Mouse (Mus musculus): ENCODE results near the gene Fn3k.
A peak's percentile ranks its signal among the peaks of the same experiment; 100 is the strongest.

The Fn3k gene

GRCm38 (mm10) chr11:121451753-121452635 is 17.3 kb downstream of the Fn3k start, which contains the start of gene Tbcd:
Tbcd (plus strand) TSS chr11:121451949.
- peak; percentile 95 to 99 for DNase-seq (ENCODE audit: inconsistent age in 2 of 2, low spot score in 1 of 2)

DNA sequence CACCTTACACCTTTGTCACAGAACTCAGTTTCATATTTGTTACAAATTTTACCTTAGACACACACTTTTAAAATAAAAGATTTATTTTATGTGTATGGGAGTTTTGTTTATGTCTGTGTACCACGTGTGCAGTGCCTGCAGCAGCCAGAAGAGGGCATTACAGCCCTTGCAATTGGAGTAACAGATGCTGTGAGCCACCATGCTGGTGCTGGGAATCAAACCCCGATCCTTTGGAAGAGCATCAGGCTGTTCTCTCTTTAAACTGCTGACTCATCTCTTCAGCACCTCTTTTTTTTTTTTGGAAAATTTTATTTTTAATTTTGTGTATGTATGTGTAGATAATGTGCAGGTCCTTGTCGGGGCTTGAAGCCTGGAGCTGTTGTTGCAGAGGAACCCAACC is 23.2 kb downstream of the Fn3k start:
- DNase-seq (ENCODE audit: inconsistent age in 2 of 2, low spot score in 1 of 2), result no peak

- DNase-seq (ENCODE audit: inconsistent age in 2 of 2, low spot score in 1 of 2), result no peak
Observed at GRCm38 (mm10) chr11:121467408-121467807, 32.7 kb downstream of the Fn3k start.

DNA sequence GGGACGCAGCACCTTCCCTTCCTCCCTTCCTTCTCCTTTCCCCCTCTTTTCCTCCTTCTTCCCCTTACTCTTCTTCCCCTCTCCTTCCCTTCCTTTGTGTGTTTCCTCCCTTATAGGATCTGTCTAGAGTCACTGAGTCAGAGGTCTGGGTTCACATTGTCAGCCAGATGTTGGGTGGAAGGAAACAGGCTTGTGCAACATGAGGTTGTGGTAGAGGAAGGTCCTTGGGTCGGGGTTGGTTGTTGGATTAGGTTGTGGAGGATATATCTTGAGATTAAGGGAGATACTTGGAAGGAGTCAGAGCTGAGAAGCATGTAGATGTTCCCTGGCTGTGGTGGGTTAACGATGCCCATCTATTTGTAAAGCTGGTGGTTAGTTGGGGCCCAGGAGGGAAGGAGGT is 40.1 kb downstream of the Fn3k start:
- DNase-seq (ENCODE audit: inconsistent age in 2 of 2, low spot score in 1 of 2), result no peak

- DNase-seq (ENCODE audit: inconsistent age in 2 of 2, low spot score in 1 of 2), result peak; percentile 68 to 91
Observed at GRCm38 (mm10) chr11:121475699-121476415, 41.1 kb downstream of the Fn3k start.

- DNase-seq (ENCODE audit: inconsistent age in 2 of 2, low spot score in 1 of 2), result no peak
Observed at GRCm38 (mm10) chr11:121479476-121480203, 44.9 kb downstream of the Fn3k start.

GRCm38 (mm10) chr11:121481129-121481528 is 46.4 kb downstream of the Fn3k start:
- no peak for DNase-seq (ENCODE audit: inconsistent age in 2 of 2, low spot score in 1 of 2)

GRCm38 (mm10) chr11:121485882-121486281 is 51.2 kb downstream of the Fn3k start:
- DNase-seq (ENCODE audit: inconsistent age in 2 of 2, low spot score in 1 of 2), result no peak

DNA sequence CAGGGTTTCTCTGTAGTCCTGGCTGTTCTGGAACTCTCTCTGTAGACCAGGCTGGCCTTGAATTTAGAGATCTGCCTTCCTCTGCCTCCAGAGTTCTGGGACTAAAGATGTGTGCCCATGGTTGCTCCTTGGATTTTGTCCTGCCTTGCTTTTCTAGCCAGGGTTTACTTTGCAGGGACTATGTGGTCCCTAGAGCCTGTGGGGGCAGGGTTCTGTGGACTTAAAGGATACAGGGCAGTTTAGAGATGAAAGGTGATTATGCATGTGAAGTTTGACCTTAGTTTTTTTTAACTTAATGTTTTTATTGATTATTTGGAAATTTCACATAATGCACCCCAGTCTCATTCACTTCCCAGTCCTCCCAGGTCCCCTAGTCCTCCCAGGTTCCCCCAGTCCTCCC is 55.9 kb downstream of the Fn3k start:
- DNase-seq (ENCODE audit: inconsistent age in 2 of 2, low spot score in 1 of 2), result no peak
